Mouse (Mus musculus) lung, embryonic 14.5 days (tissue): Measurements from ENCODE around the gene Slc4a11. TPM values are rescaled to one million over a fixed set of nuclear protein-coding genes. Genes with fewer than 3 reads are reported as not detected.
A peak's percentile ranks its signal among the peaks of the same experiment; 100 is the strongest.

Experiments
- ATAC-seq: fragments of 200-750 bp; cut with Nextera tagmentation; 2 replicates; pipeline ENCODE4 v1.8.0; 2017; ENCODE audit warnings: mild to moderate bottlenecking, moderate TSS enrichment, moderate library complexity; ENCODE audit not compliant: insufficient read depth
- DNase-seq: peaks from one replicate; pipeline ENCODE4 v3.0.0-alpha.2; 2015
- H3K27ac ChIP-seq: fragments of 300-500 bp; sonication (generic); 2 replicates; pipeline ENCODE4 v1.5.1; 2014; ENCODE audit warnings: low read depth, mild to moderate bottlenecking, moderate library complexity
- H3K27me3 ChIP-seq: fragments of 300-500 bp; sonication (generic); 2 replicates; pipeline ENCODE4 v1.6.1; 2014; ENCODE audit warnings: low read length, control low read depth; ENCODE audit not compliant: insufficient read depth
- H3K36me3 ChIP-seq: fragments of 300-500 bp; sonication (generic); 2 replicates; pipeline ENCODE4 v1.6.1; 2014; ENCODE audit warnings: control low read depth; ENCODE audit not compliant: insufficient read depth
- H3K4me1 ChIP-seq: fragments of 300-500 bp; sonication (generic); 2 replicates; pipeline ENCODE4 v1.6.1; 2014; ENCODE audit warnings: antibody characterized with exemption, control low read depth; ENCODE audit not compliant: insufficient read depth
- H3K4me2 ChIP-seq: fragments of 300-500 bp; sonication (generic); 2 replicates; pipeline ENCODE4 v1.6.1; 2014; ENCODE audit warnings: mild to moderate bottlenecking
- H3K4me3 ChIP-seq: fragments of 300-500 bp; sonication (generic); 2 replicates; pipeline ENCODE4 v1.5.1; 2014; ENCODE audit warnings: low read depth, low read length
- H3K9ac ChIP-seq: fragments of 300-500 bp; sonication (generic); 2 replicates; pipeline ENCODE4 v1.6.1; 2014
- H3K9me3 ChIP-seq: fragments of 300-500 bp; sonication (generic); 2 replicates; pipeline ENCODE4 v1.6.1; 2016; ENCODE audit warnings: low read depth, low read length, control low read depth
- CTCF ChIP-seq: IDR thresholded peaks from 2 replicates; pipeline ENCODE4 v1.5.1; 2016; ENCODE audit warnings: antibody characterized with exemption, low read depth
- WGBS: fragments of 180-500 bp; shearing (Covaris S2); extraction: QIAGEN DNeasy Blood & Tissue Kit; methylation state at CpG from one replicate; pipeline ENCODE4 v1.1.7; 2014; 5-methylcytosine and 5-hydroxymethylcytosine counted together
- polyA plus RNA-seq: library from polyadenylated mRNA; unstranded; fragments of >200 nt; fragmentation: Nextera tagmentation; extraction: Ambion mirVana; gene quantifications from 2 replicates; pipeline ENCODE4 v1.2.1, GENCODE M21; 2014

The Slc4a11 gene
- polyA plus RNA-seq, 1 experiment from 2014 or later, result 0.78 TPM

GRCm38 (mm10) chr2:130728906-130729585 lies 31.7 kb upstream of the Slc4a11 start:
- peak; percentile 40 for DNase-seq
- no peak for ATAC-seq
- no peaks in the 10 kb centered on the region for H3K27me3 ChIP-seq
- 89% methylated on average over 2 of the region's 2 CpGs for WGBS
- H3K9ac ChIP-seq, result no peak overlapping the region
- peaks cover 65% of the 10 kb centered on the region for H3K36me3 ChIP-seq
- no peaks in the 10 kb centered on the region for H3K4me1 ChIP-seq
- no peak overlapping the region for H3K4me2 ChIP-seq
- no peak for TF ChIP-seq CTCF
- no peak overlapping the region for H3K27ac ChIP-seq
- no peak overlapping the region for H3K4me3 ChIP-seq
- H3K9me3 ChIP-seq, result no peaks in the 10 kb centered on the region

DNA sequence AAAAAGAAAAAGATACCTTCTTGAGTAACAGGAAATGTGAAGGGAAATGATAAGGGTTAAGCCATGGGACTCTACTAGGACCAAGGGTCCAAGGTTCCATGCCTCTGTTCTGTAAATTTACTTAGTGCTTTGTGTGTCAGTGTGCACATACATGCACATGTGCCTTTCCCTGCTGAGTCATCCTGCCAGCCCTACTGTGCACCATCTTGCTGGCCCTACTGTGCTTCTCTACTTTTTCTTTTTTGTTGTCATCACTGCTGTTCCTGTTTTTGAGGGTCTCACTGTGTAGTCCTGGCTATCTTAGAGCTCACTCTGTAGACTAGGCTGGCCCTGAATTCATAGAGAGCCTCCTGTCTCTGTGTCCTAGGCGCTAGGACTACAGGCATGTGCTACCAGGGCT lies 30.4 kb upstream of the Slc4a11 start:
- H3K9me3 ChIP-seq, result no peaks in the 10 kb centered on the region
- no peaks in the 10 kb centered on the region for H3K27me3 ChIP-seq
- no peak overlapping the region for H3K27ac ChIP-seq
- DNase-seq (no peak), ATAC-seq (no peak)
- WGBS, result 90% methylated on average over 1 of the region's 1 CpGs
- TF ChIP-seq CTCF, result no peak
- no peaks in the 10 kb centered on the region for H3K4me1 ChIP-seq
- H3K4me3 ChIP-seq, result no peak overlapping the region
- no peak overlapping the region for H3K4me2 ChIP-seq
- no peak overlapping the region for H3K9ac ChIP-seq
- H3K36me3 ChIP-seq, result peaks cover 69% of the 10 kb centered on the region

DNA sequence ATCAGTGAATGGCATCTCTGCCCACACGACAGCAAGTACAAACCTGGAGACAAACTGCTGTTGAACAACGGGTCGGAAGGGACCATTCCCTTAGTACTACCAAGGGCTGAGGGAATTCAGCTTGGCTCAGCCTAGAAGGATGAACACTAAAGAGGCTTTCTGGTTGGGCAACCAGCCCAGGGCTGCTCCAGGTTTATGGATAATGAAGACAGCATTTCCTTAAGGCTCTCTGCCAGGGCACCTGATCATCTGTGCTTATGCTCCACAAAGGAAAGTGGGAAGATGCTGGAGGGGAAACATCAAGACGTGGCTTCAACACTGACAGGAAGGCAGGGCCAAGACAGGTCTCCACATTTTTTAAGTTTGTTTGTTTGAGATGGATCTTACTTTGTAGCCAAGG lies 27.1 kb upstream of the Slc4a11 start:
- no peak overlapping the region for H3K9ac ChIP-seq
- TF ChIP-seq CTCF, result no peak
- H3K36me3 ChIP-seq, result peaks cover 54% of the 10 kb centered on the region
- H3K4me3 ChIP-seq, result no peak overlapping the region
- H3K4me2 ChIP-seq, result no peak overlapping the region
- H3K4me1 ChIP-seq, result no peaks in the 10 kb centered on the region
- no peak for ATAC-seq
- H3K27me3 ChIP-seq, result no peaks in the 10 kb centered on the region
- DNase-seq, result no peak
- H3K27ac ChIP-seq, result no peak overlapping the region
- 83% methylated on average over 4 of the region's 4 CpGs for WGBS
- H3K9me3 ChIP-seq, result no peaks in the 10 kb centered on the region

DNA sequence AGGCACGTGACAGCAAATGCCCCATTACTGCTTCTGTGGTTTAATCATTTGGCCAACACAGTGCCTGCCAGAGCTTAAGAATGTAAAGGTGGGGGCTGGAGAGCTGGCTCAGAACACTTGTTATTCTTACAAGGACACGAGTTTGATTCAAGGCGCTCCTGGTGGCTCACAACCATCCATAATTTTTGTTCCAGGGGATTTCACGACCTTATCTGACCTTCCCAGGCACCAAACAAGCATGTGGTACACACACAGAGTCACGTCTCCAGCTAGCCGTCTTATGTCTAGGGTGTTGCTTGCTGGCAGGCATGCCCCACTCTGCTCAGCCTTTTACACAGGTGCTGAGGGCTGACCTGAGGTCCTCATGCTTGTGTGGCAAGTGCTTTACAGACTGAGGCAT lies 20.6 kb upstream of the Slc4a11 start:
- DNase-seq (no peak), ATAC-seq (no peak)
- 69% methylated on average over 6 of the region's 6 CpGs for WGBS
- Histone ChIP-seq H3K4me1 (no peaks in the 10 kb centered on the region), H3K27ac (no peak overlapping the region), H3K4me2 (no peak overlapping the region), H3K36me3 (peaks cover 30% of the 10 kb centered on the region; the same call in 1 of the 2 replicates), H3K9me3 (no peaks in the 10 kb centered on the region), H3K4me3 (no peak overlapping the region), H3K9ac (no peak overlapping the region), H3K27me3 (no peaks in the 10 kb centered on the region)
- TF ChIP-seq CTCF, result no peak

DNA sequence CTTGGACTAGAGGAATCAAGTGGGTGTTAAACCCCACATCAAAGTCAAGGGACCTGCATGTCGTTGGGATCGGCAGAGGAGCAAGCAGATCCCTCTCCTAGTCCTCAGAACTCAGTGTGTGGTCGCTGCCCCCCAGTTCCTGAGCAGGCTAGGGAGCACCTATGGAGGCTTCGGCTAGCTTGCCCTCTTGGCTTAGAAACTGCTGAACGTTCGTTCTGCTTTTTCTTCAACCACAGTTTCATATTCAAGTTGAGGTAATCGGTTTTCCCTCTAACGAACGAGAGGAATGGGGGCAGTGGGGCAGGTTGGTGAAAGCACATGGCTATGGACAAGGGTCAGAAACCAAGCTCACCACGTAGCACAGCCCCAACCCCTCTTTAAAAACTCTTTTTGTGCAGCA lies 9.7 kb upstream of the Slc4a11 start:
- WGBS, result 54% methylated on average over 10 of the region's 10 CpGs
- no peak for ATAC-seq
- DNase-seq, result no peak
- no peaks in the 10 kb centered on the region for H3K9me3 ChIP-seq
- no peak for TF ChIP-seq CTCF
- no peak overlapping the region for H3K4me3 ChIP-seq
- H3K36me3 ChIP-seq, result peaks cover 21% of the 10 kb centered on the region
- no peaks in the 10 kb centered on the region for H3K27me3 ChIP-seq
- H3K4me2 ChIP-seq, result no peak overlapping the region
- no peaks in the 10 kb centered on the region for H3K4me1 ChIP-seq
- H3K9ac ChIP-seq, result no peak overlapping the region
- H3K27ac ChIP-seq, result no peak overlapping the region

GRCm38 (mm10) chr2:130706602-130707001 lies 9.3 kb upstream of the Slc4a11 start:
- Histone ChIP-seq H3K27me3 (no peaks in the 10 kb centered on the region), H3K9me3 (no peaks in the 10 kb centered on the region), H3K4me1 (no peaks in the 10 kb centered on the region), H3K27ac (no peak overlapping the region), H3K9ac (no peak overlapping the region), H3K4me2 (no peak overlapping the region), H3K4me3 (no peak overlapping the region), H3K36me3 (peaks cover 16% of the 10 kb centered on the region)
- no peak for TF ChIP-seq CTCF
- no peak for ATAC-seq
- DNase-seq, result no peak
- 54% methylated on average over 4 of the region's 4 CpGs for WGBS

- DNase-seq (peak; percentile 6), ATAC-seq (no peak)
- H3K4me2 ChIP-seq, result no peak overlapping the region
- no peak for TF ChIP-seq CTCF
- no peaks in the 10 kb centered on the region for H3K27me3 ChIP-seq
- H3K4me3 ChIP-seq, result no peak overlapping the region
- WGBS, result 60% methylated on average over 6 of the region's 6 CpGs
- no peaks in the 10 kb centered on the region for H3K4me1 ChIP-seq
- H3K9me3 ChIP-seq, result no peaks in the 10 kb centered on the region
- no peak overlapping the region for H3K27ac ChIP-seq
- peaks cover 9% of the 10 kb centered on the region for H3K36me3 ChIP-seq
- H3K9ac ChIP-seq, result no peak overlapping the region
These were observed 7.9 kb upstream of the Slc4a11 start for GRCm38 (mm10) chr2:130705178-130705577.
